Mouse (Mus musculus) stomach, embryonic 15.5 days (tissue): Measurements from ENCODE around the gene Ptprh. TPM values are rescaled to one million over a fixed set of nuclear protein-coding genes. Genes with fewer than 3 reads are reported as not detected.
"Not testable (repeated sequence)": the region's sequence is repeated elsewhere in the genome, so short reads cannot be mapped to it uniquely, and the experiment has no call there.

Experiments
- ATAC-seq: fragments of 200-750 bp; cut with Nextera tagmentation; 2 replicates; pipeline ENCODE4 v1.8.0; 2017; ENCODE audit warnings: low read depth, moderate number of reproducible peaks, moderate TSS enrichment; ENCODE audit not compliant: insufficient read depth, low FRiP score
- H3K27ac ChIP-seq: fragments of 300-500 bp; sonication (generic); 2 replicates; pipeline ENCODE4 v1.5.1; 2015; ENCODE audit warnings: mild to moderate bottlenecking, inconsistent platforms
- H3K27me3 ChIP-seq: fragments of 300-500 bp; sonication (generic); replicated peaks from 2 replicates; pipeline ENCODE4 v1.6.1; 2015; ENCODE audit warnings: inconsistent platforms
- H3K36me3 ChIP-seq: fragments of 300-500 bp; sonication (generic); 2 replicates; pipeline ENCODE4 v1.6.1; 2015; ENCODE audit warnings: inconsistent platforms
- H3K4me1 ChIP-seq: fragments of 300-500 bp; sonication (generic); 2 replicates; pipeline ENCODE4 v1.6.1; 2015; ENCODE audit warnings: inconsistent platforms
- H3K4me2 ChIP-seq: fragments of 300-500 bp; sonication (generic); 2 replicates; pipeline ENCODE4 v1.6.1; 2015; ENCODE audit warnings: mild to moderate bottlenecking, inconsistent platforms
- H3K4me3 ChIP-seq: fragments of 300-500 bp; sonication (generic); replicated peaks from 2 replicates; pipeline ENCODE4 v1.5.1; 2015; ENCODE audit warnings: inconsistent platforms
- H3K9ac ChIP-seq: fragments of 300-500 bp; sonication (generic); 2 replicates; pipeline ENCODE4 v1.6.1; 2015; ENCODE audit warnings: inconsistent platforms
- H3K9me3 ChIP-seq: fragments of 300-500 bp; sonication (generic); 2 replicates; pipeline ENCODE4 v1.6.1; 2016; ENCODE audit warnings: inconsistent platforms
- WGBS: fragments of 180-500 bp; shearing (Covaris S2); methylation state at CpG from one replicate; pipeline ENCODE4 v1.1.7; 2015; 5-methylcytosine and 5-hydroxymethylcytosine counted together
- polyA plus RNA-seq: library from polyadenylated mRNA; unstranded; fragments of >200 nt; fragmentation: Nextera tagmentation; extraction: Ambion mirVana; gene quantifications from 2 replicates; pipeline ENCODE4 v1.2.1, GENCODE M21; 2015

Ptprh gene
- polyA plus RNA-seq, 1 experiment from 2014 or later = 0.89 TPM

DNA sequence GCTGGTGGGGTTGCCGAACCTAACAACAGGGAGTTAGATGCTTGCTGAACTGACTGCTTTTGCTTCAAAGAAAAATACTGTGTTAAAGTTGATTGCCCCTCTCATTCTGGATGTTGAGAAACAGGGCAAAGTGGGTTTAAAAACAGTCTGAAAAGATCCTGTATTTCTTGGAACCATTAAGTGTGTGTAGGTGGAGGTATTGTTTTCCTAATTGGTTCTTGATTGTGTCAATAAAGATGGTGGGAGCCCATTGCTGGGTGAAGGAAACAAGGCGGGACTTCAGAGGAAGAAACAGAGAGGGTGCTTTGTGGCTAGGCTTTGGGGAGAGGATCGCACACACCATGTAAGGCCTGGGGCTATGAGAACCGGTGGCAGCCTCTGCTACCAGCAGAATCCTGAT is 66.7 kb downstream of the Ptprh start:
- H3K36me3 ChIP-seq = no peaks in the 10 kb centered on the region
- no peaks in the 10 kb centered on the region for H3K27me3 ChIP-seq
- no peak overlapping the region for H3K4me2 ChIP-seq
- H3K9ac ChIP-seq = no peak overlapping the region
- H3K4me1 ChIP-seq = peaks cover 2% of the 10 kb centered on the region; the same call in 1 of the 2 replicates
- H3K9me3 ChIP-seq = no peaks in the 10 kb centered on the region
- no peak for ATAC-seq
- no peak overlapping the region for H3K4me3 ChIP-seq
- no peak overlapping the region for H3K27ac ChIP-seq
- WGBS = 51% methylated on average over 4 of the region's 4 CpGs

DNA sequence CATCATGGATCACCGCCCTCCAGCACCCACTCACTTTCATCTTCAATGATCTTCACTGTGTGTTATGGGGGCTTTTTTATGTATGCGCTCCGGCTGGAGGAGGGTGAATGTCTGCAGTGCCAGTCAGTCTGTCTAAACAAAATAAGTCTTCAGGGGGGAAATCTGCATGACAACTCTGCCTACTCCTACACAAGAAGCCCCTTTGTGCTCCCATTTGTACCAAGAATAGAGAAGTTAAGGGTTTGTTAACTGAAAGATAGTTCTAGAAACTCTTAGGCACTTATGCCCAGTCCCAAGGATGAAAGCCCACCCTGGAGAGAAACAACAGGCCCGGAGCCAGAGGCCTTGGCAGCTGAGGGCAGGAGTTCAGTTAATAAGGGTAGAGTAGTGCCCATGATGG is 67.5 kb downstream of the Ptprh start:
- Histone ChIP-seq H3K4me3 (no peak overlapping the region), H3K27ac (no peak overlapping the region), H3K4me1 (peaks cover 6% of the 10 kb centered on the region; the same call in 1 of the 2 replicates), H3K9ac (no peak overlapping the region), H3K36me3 (no peaks in the 10 kb centered on the region), H3K27me3 (no peaks in the 10 kb centered on the region), H3K4me2 (no peak overlapping the region), H3K9me3 (no peaks in the 10 kb centered on the region)
- ATAC-seq = no peak
- WGBS = 83% methylated on average over 4 of the region's 4 CpGs

DNA sequence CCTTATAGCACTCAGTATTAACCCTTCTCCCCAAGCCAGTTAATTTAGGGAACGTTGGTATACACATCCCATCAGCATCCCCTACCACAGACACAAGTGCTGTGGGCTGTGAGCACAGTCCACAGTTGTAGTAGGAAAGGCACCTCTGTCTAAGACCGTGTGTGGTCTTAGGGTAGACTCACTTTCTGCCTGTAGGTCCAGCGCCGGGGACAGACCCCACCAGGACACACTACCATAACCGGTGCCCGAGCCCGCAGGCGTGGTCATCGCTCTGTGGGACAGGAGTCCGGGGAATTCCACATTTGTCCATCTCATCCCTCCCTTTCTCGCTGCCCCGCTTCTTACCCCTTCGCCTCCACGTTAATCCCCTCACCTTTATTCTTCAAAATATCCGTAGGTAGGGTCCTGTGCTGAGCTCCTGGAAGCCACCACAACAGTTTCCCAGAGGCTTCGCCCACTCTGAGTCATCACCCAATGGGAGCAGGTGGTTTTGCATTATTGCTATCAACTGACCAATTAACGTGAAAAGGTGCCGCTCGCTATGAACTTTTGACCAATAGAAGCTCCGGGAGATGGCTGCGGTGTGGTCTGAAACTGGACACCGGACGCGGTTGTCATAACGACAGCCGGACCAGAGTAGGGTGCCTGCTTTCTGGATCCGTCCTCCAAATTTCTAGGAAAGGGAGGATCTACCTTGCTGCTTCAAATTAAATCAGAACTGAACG is 71.7 kb downstream of the Ptprh start, which contains the start of gene Dnaaf3:
Gene Dnaaf3, minus strand, starts transcription at position 449 of the 725 bp plus-strand sequence.
- no peaks in the 10 kb centered on the region for H3K27me3 ChIP-seq
- WGBS = 6% methylated on average over 28 of the region's 28 CpGs
- no peaks in the 10 kb centered on the region for H3K9me3 ChIP-seq
- no peaks in the 10 kb centered on the region for H3K36me3 ChIP-seq
- H3K27ac ChIP-seq = no peak within 1 kb of the TSS
- peak within 1 kb of the TSS; percentile 38 for H3K4me3 ChIP-seq
- H3K4me2 ChIP-seq = peak within 1 kb of the TSS; percentile 71
- ATAC-seq = peak; percentile 92
- 0 out of 2 replicates have a peak within 1 kb of the TSS, but pooled peaks have one; percentile 12 for H3K9ac ChIP-seq
- H3K4me1 ChIP-seq = peaks cover 8% of the 10 kb centered on the region; the same call in 1 of the 2 replicates

DNA sequence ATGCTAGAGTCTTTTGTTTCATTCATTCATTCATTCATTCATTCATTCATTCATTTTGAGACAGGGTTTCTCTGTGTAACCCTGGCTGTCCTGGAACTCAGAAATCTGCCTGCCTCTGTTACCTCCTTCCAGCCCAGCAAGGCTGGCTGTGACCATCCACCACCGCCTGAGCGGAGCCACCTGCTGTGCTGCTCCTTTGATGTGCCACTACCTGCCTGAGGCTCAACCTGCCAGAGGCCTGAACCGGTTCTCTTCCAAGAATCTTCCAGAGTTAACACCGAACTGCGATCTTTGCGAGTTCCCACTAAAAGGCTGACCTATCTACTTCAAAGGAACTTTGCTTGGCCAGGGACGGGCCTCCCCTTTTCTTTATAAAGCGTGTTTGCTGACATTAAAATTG is 73.7 kb downstream of the Ptprh start:
- H3K36me3 ChIP-seq, ATAC-seq, H3K9ac ChIP-seq, H3K9me3 ChIP-seq, H3K4me2 ChIP-seq, H3K4me3 ChIP-seq, H3K27me3 ChIP-seq, H3K27ac ChIP-seq: not testable (repeated sequence)
- H3K4me1 ChIP-seq = peaks cover 14% of the 10 kb centered on the region
- 48% methylated on average over 8 of the region's 8 CpGs for WGBS

DNA sequence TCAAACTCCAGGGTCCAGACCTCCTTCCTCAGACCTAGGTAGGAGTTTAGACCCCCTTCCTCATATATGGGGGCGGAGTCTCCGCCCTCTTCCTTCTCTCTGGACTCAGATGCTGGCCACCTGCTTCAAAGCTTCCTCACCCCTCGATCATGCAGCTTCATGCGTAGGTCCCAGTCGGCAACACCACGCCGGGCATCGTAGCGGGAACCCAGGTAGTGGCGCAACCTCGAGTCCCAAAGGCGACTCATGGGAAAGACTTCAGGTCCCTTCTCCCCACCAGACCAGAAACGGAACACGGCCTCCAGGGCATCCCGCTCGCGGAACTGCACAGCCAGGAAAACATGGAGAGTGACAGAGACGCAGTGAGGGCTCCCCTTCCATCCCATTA is 76.5 kb downstream of the Ptprh start:
- Histone ChIP-seq H3K9ac (no peak overlapping the region), H3K4me1 (peaks cover 13% of the 10 kb centered on the region), H3K4me2 (peak overlapping the region; percentile 71; the same call in 1 of the 2 replicates), H3K9me3 (no peaks in the 10 kb centered on the region), H3K36me3 (no peaks in the 10 kb centered on the region), H3K27me3 (no peaks in the 10 kb centered on the region), H3K4me3 (peak overlapping the region; percentile 35; the same call in 1 of the 2 replicates), H3K27ac (no peak overlapping the region)
- 58% methylated on average over 18 of the region's 18 CpGs for WGBS
- no peak for ATAC-seq

DNA sequence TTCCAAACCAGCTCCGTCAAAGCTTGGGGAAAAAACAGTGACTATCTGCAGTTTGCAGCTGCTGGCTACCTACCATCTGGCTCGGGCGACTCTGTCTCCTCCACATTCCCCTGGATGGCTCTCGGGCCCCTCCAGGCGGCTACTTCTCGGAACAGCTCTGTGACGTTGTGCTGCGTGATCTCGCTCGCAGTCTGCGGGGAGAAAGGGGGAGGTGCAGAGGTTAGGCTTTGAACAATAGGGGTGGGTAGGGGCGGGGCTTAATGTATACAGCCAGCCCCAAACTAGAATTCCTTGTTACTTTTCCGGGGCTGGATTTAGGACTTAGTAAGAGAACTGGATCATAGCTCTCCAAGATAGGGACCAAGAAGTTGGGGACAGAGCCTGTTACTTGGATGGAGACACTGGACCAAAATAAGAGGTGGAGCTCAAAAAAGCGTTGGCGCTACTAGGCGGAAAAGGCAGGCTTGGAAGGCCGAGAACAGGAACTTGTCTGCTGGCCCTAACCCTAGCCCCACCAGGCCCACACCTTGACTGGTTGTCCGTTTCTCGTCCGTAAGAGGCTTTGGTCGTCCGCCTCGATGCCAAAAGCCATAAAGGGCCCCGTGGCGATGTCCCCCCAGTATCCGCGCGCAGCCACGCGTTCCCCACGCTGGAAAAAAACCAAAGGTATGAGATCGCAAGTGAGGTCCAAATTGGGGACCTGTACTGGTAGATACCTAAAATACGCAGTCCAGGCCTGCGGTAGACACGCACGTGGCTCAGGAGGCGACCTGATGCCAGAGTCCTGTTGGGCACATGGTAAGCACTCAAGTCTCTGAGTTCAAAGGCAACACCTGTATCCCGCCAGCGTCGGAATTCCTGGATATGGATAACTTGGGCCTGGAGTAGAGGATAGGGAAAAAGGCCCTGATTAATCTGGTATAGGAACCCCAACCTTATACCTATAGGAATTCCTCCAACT is 77.2 kb downstream of the Ptprh start:
- peak; percentile 87 for ATAC-seq
- Histone ChIP-seq H3K36me3 (no peaks in the 10 kb centered on the region), H3K27me3 (no peaks in the 10 kb centered on the region), H3K4me1 (peaks cover 7% of the 10 kb centered on the region; the same call in 1 of the 2 replicates), H3K4me3 (peak overlapping the region; percentile 35), H3K9me3 (no peaks in the 10 kb centered on the region), H3K27ac (0 out of 2 replicates have a peak overlapping the region, but pooled peaks have one; percentile 36), H3K4me2 (peak overlapping the region; percentile 71), H3K9ac (peak overlapping the region; percentile 19; the same call in 1 of the 2 replicates)
- WGBS = 25% methylated on average over 40 of the region's 40 CpGs

DNA sequence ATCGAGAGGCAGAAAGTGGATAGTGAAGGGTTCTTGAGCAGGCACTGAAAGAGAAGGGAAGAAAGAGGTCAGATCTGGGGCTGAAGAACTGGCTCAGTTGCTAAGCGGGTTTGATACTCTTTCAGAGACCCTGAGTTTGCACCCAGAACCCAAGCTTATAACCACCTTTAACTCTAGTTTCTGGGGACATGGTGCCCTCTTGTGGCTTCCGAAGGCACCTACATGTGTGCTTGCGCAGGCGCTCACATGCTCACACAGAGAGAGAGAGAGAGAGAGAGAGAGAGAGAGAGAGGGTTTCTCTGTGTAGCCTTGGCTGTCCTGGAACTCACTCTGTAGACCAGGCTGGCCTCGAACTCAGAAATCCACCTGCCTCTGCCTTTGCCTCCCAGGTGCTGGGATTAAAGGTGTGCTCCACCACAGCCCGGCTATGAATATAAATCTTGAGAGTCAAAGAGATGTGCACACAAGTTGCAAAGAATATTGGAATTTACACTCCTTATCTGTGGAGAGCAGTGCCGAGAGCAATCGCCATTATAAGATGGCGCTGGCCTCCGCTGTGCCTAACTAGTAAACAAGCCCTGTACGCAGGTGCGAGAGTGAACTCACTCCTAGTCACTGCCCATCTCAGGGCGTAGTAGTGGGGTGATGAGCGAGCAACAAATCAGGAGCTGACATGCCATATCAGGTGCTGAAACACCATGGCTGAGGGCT is 79.5 kb downstream of the Ptprh start, which contains the start of gene Tnni3:
Gene Tnni3, minus strand, starts transcription at position 18 of the 711 bp plus-strand sequence.
- not testable (repeated sequence) for ATAC-seq, H3K27ac ChIP-seq, H3K9me3 ChIP-seq, H3K4me2 ChIP-seq, H3K27me3 ChIP-seq, H3K9ac ChIP-seq, H3K4me3 ChIP-seq, H3K36me3 ChIP-seq
- peaks cover 12% of the 10 kb centered on the region; the same call in 1 of the 2 replicates for H3K4me1 ChIP-seq
- 66% methylated on average over 15 of the region's 15 CpGs for WGBS

DNA sequence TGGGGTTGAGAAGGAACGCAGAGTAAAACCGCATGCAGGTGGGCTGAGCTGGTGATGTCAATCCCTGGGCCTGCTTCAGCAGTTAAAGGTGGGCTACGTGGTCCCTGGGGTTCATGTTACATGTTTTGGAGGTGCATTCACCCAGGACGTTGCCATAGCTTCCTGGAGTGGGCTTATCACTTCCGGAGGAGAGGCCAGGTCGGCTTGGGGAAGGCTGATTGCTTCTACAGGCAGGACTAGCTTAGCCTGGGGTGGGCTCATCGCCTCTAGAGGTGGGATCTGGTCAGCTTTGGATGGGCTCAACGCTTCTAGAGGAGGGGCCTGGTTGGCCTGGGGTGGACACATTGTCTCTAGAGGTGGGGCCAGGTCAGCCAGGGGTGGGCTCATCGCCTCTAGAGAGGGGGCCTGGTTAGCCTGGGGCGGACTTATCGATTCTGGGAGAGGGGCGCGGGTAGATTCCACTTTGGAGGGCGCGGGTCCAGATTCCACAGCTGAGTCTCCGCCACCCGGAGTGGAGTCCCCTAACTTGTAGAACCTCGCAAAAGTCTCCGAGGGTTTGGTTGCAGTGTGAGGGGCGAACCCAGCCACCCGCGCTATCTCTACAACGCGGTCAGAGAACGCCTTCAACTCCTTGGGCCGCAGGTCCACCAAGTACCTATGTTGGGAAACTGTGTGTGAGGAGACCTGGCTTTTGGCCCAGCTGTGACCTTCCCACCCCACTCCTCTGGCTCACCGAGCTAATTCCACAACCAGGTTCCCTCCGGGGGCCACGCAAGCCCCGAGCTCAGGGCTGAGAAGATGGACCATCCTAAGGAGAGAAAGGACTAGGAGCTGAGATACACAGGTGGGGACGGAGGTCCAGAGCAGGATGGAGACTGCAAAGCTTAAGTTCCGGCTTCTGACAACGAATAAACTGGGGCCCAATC is 80.4 kb downstream of the Ptprh start:
- no peak overlapping the region for H3K4me3 ChIP-seq
- H3K27me3 ChIP-seq = no peaks in the 10 kb centered on the region
- peaks cover 12% of the 10 kb centered on the region; the same call in 1 of the 2 replicates for H3K4me1 ChIP-seq
- no peak overlapping the region for H3K27ac ChIP-seq
- H3K9ac ChIP-seq = no peak overlapping the region
- no peak overlapping the region for H3K4me2 ChIP-seq
- ATAC-seq = no peak
- H3K9me3 ChIP-seq = no peaks in the 10 kb centered on the region
- 86% methylated on average over 33 of the region's 33 CpGs for whole genome bisulfite sequencing
- no peaks in the 10 kb centered on the region for H3K36me3 ChIP-seq

DNA sequence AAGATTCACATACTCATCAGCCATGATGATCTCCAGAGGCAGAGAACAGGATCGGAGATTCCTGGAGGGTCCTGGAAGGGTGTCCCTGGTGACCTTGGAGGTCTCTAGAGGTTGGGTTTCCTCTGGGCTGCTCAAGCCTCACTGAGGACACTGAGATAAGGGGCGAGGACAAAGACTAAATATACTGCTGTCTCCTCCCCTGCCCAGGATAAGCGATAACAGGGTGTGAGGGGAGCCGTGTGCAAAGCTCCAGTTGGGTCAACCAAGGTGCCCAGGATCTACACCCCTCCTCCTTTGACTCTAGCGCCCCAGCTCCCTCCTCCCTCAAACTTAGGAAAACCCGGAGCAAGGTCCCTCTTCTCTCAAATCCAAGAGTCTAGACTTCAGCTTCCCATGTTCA is 81.5 kb downstream of the Ptprh start:
- Histone ChIP-seq H3K4me2 (no peak overlapping the region), H3K9me3 (no peaks in the 10 kb centered on the region), H3K27me3 (no peaks in the 10 kb centered on the region), H3K27ac (no peak overlapping the region), H3K9ac (no peak overlapping the region), H3K36me3 (no peaks in the 10 kb centered on the region), H3K4me1 (peaks cover 11% of the 10 kb centered on the region; the same call in 1 of the 2 replicates), H3K4me3 (no peak overlapping the region)
- no peak for ATAC-seq
- WGBS = 69% methylated on average over 6 of the region's 6 CpGs

DNA sequence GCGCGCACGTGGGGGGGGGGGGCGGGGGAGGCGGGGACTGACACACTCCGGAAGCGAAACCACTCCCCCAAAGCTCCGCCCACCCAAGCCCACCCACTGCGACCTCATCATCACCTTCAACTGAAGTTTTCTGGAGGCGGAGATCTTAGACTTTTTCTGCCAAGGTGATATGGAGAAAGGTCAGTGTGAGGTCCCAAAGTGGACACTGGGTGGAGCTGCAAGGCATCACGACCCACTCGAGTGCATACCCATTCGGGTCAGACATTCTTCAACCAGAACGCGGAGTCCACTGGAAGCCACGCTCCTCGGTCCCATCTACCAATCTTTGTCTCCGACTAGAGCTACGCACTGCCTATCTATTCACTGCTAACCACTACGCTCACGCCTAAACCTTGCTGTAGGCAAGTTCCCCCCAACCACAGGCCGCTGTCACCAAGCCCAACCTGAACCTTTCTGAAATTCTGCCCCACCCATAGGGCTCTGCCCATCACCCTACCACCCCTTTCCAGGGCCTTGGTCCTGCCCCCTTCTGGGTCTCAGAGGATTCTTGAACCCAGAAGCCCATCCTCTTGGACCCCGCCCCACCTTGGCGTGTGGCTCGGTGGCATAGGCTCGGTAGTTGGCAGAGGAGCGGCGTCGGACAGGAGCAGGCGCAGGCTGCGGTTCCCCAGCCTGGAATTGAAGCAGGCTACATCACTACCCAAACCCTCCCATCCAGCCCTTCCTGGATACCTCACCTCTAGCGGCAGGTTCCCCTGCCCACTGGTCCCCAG is 82.4 kb downstream of the Ptprh start:
- WGBS = 30% methylated on average over 32 of the region's 32 CpGs
- peaks cover 5% of the 10 kb centered on the region; the same call in 1 of the 2 replicates for H3K4me1 ChIP-seq
- 0 out of 2 replicates have a peak overlapping the region, but pooled peaks have one; percentile 22 for H3K9ac ChIP-seq
- no peaks in the 10 kb centered on the region for H3K36me3 ChIP-seq
- no peaks in the 10 kb centered on the region for H3K27me3 ChIP-seq
- H3K27ac ChIP-seq = no peak overlapping the region
- no peaks in the 10 kb centered on the region for H3K9me3 ChIP-seq
- ATAC-seq = no peak
- H3K4me3 ChIP-seq = peak overlapping the region; percentile 21
- peak overlapping the region; percentile 48 for H3K4me2 ChIP-seq
